Mouse (Mus musculus): ENCODE data around the gene Hist2h2ac. TPM values are rescaled to one million over a fixed set of nuclear protein-coding genes. Genes with fewer than 3 reads are reported as not detected.

The Hist2h2ac gene
- total and polyA plus RNA-seq, 2 experiments from 2014 or later: 1.9 to 471 TPM

DNA sequence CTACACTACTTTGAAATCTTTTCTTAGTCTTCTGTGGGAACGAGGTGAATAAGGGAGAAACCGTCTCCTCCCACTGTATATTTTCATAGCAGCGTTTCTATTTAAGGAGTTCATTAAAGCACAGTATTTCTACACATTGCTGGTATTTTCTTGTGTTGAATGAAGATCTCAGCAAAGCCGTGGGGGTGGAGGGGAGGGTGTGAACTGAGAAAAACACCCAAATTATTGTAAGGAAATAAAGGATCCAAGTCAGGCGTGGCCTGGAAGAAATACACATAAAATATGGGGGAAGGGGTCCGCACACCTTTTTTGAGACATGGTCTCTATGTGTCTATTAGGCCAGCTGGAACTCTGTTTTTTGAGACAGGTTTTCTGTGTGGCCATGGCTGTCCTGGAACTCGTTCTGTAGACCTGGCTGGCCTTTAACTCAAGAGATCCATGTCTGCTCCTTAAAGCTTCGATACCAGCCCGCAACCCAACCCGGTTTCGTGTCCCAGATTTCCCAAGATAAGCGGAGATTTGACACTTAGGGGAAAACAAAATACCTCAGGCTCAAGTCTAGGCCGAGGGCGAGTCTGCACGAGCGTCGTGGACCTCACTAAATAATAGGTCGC lies 49.0 kb downstream of the Hist2h2ac start:
- DNase-seq (no peak), ATAC-seq (peak; percentile 1; the same call in 1 of the 2 replicates)
- no peak for TF ChIP-seq CTCF (IDR thresholded peaks at IDR 0.05; ENCODE audit: low read depth)
- H3K27me3 ChIP-seq (ENCODE audit: insufficient read depth, low read length): no peaks in the 10 kb centered on the region
- H3K4me2 ChIP-seq (ENCODE audit: low read depth): peak overlapping the region; percentile 83
- peak overlapping the region; percentile 97 for H3K27ac ChIP-seq (ENCODE audit: low read depth, low read length)
- H3K4me1 ChIP-seq (ENCODE audit: insufficient read depth): peaks cover 8% of the 10 kb centered on the region
- H3K9ac ChIP-seq: peak overlapping the region; percentile 86
- WGBS: 13% methylated on average over 18 of the region's 18 CpGs
- no peaks in the 10 kb centered on the region for H3K9me3 ChIP-seq (ENCODE audit: low read length)
- peak overlapping the region; percentile 87 for H3K4me3 ChIP-seq (ENCODE audit: low read depth, low read length)
- H3K36me3 ChIP-seq (ENCODE audit: insufficient read depth): peaks cover 25% of the 10 kb centered on the region

DNA sequence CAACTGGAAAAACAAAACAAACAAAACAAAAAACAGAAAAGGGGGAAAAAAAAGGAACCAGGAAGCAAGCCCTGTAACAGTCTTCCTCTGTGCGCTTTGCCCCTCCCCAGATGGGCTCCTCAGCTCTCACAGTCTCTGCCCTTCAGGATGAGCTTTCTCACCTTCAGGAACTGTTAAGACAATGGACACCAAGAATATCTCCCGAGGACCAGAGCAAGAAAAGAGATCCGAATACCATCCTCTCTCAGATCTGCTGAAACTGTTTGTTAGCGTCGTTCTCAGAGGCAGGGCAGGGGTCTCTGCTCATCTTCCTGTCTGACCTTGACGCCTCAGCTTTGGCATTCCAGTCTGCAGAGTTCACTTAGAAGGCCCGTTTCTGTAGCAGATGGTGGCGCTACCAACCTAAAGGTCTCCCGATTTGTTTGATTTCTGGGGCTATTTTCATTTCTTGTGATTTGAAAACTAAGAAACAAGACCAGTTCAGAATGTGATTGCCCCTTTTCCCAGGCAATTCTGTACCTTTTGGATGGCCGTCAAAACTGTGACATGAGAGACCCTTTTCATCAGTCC lies 49.6 kb downstream of the Hist2h2ac start:
- Histone ChIP-seq H3K27ac (ENCODE audit: low read depth, low read length) (peak overlapping the region; percentile 97), H3K4me3 (ENCODE audit: low read depth, low read length) (peak overlapping the region; percentile 87), H3K9ac (peak overlapping the region; percentile 25; the same call in 1 of the 2 replicates), H3K9me3 (ENCODE audit: low read length) (no peaks in the 10 kb centered on the region), H3K4me2 (ENCODE audit: low read depth) (peak overlapping the region; percentile 83), H3K4me1 (ENCODE audit: insufficient read depth) (peaks cover 8% of the 10 kb centered on the region), H3K36me3 (ENCODE audit: insufficient read depth) (peaks cover 20% of the 10 kb centered on the region), H3K27me3 (ENCODE audit: insufficient read depth, low read length) (no peaks in the 10 kb centered on the region)
- TF ChIP-seq CTCF (IDR thresholded peaks at IDR 0.05; ENCODE audit: low read depth): no peak
- no peak for DNase-seq
- no peak for ATAC-seq
- WGBS: 69% methylated on average over 10 of the region's 10 CpGs

Small RNA genes lying within 50 kb of the gene (microRNA-seq; reads per million reads assigned to microRNA genes)
- 0 reads per million in 2 experiments for gene Gm44492
- 0 reads per million in 2 experiments for gene Gm47311
- 0 reads per million in 2 experiments for gene Gm47313

Other genes with a start within 250 kb of the Hist2h2ac start
- 93.5 and 135 TPM in 2 replicates for gene Plekho1, start 224.9 kb downstream of the Hist2h2ac start, total RNA-seq (2014; rRNA removed)
- gene Plekho1, start 224.9 kb downstream of the Hist2h2ac start, polyA plus RNA-seq (2015; fragmentation: Nextera tagmentation; extraction: Ambion mirVana): 51.8 and 60.1 TPM in 2 replicates
- 59.5 and 60.5 TPM in 2 replicates for gene Vps45, start 162.4 kb downstream of the Hist2h2ac start, total RNA-seq (2014; rRNA removed)
- 65.1 and 68.3 TPM in 2 replicates for gene Vps45, start 162.4 kb downstream of the Hist2h2ac start, polyA plus RNA-seq (2015; fragmentation: Nextera tagmentation; extraction: Ambion mirVana)
- 6.2 and 13.5 TPM in 2 replicates for gene Otud7b, start 116.4 kb downstream of the Hist2h2ac start, total RNA-seq (2014; rRNA removed)
- gene Otud7b, start 116.4 kb downstream of the Hist2h2ac start, polyA plus RNA-seq (2015; fragmentation: Nextera tagmentation; extraction: Ambion mirVana): 5.7 and 8.8 TPM in 2 replicates
- 9.5 and 14.6 TPM in 2 replicates for gene Mtmr11, start 58.9 kb downstream of the Hist2h2ac start, total RNA-seq (2014; rRNA removed)
- 7.8 and 8.4 TPM in 2 replicates for gene Mtmr11, start 58.9 kb downstream of the Hist2h2ac start, polyA plus RNA-seq (2015; fragmentation: Nextera tagmentation; extraction: Ambion mirVana)
- 41.9 and 66.5 TPM in 2 replicates for gene Sf3b4, start 48.5 kb downstream of the Hist2h2ac start, total RNA-seq (2014; rRNA removed)
- gene Sf3b4, start 48.5 kb downstream of the Hist2h2ac start, polyA plus RNA-seq (2015; fragmentation: Nextera tagmentation; extraction: Ambion mirVana): 169 and 172 TPM in 2 replicates
- 82.6 and 112 TPM in 2 replicates for gene Sv2a, start 39.7 kb downstream of the Hist2h2ac start, total RNA-seq (2014; rRNA removed)
- 106 and 124 TPM in 2 replicates for gene Sv2a, start 39.7 kb downstream of the Hist2h2ac start, polyA plus RNA-seq (2015; fragmentation: Nextera tagmentation; extraction: Ambion mirVana)
- gene Bola1, start 1.2 kb downstream of the Hist2h2ac start, total RNA-seq (2014; rRNA removed): 31.4 and 40.2 TPM in 2 replicates
- 67.7 and 75.8 TPM in 2 replicates for gene Bola1, start 1.2 kb downstream of the Hist2h2ac start, polyA plus RNA-seq (2015; fragmentation: Nextera tagmentation; extraction: Ambion mirVana)
- 166 and 395 TPM in 2 replicates for gene Hist2h2ab, start 1.0 kb downstream of the Hist2h2ac start, total RNA-seq (2014; rRNA removed)
- gene Hist2h2ab, start 1.0 kb downstream of the Hist2h2ac start, polyA plus RNA-seq (2015; fragmentation: Nextera tagmentation; extraction: Ambion mirVana): 1.2 TPM in 1 of 2 replicates, not detected in the other
- gene Hist2h2be, start 239 bp upstream of the Hist2h2ac start, total RNA-seq (2014; rRNA removed): 9.0 and 12.2 TPM in 2 replicates
- gene Hist2h2be, start 239 bp upstream of the Hist2h2ac start, polyA plus RNA-seq (2015; fragmentation: Nextera tagmentation; extraction: Ambion mirVana): 3.6 and 3.9 TPM in 2 replicates
- 52.3 and 90.8 TPM in 2 replicates for gene Hist2h3c2, start 18.2 kb upstream of the Hist2h2ac start, total RNA-seq (2014; rRNA removed)
- 0.84 and 1.3 TPM in 2 replicates for gene Hist2h3c2, start 18.2 kb upstream of the Hist2h2ac start, polyA plus RNA-seq (2015; fragmentation: Nextera tagmentation; extraction: Ambion mirVana)
- gene Hist2h2aa2, start 19.4 kb upstream of the Hist2h2ac start, total RNA-seq (2014; rRNA removed): 858 and 1,027 TPM in 2 replicates
- 32.7 and 59.8 TPM in 2 replicates for gene Hist2h2aa2, start 19.4 kb upstream of the Hist2h2ac start, polyA plus RNA-seq (2015; fragmentation: Nextera tagmentation; extraction: Ambion mirVana)
- gene Hist2h2aa1, start 24.6 kb upstream of the Hist2h2ac start, total RNA-seq (2014; rRNA removed): 906 and 1,412 TPM in 2 replicates
- gene Hist2h2aa1, start 24.6 kb upstream of the Hist2h2ac start, polyA plus RNA-seq (2015; fragmentation: Nextera tagmentation; extraction: Ambion mirVana): 14.2 and 23.3 TPM in 2 replicates
- not detected in 2 replicates for gene Hist2h3c1, start 25.8 kb upstream of the Hist2h2ac start, total RNA-seq (2014; rRNA removed)
- not detected in 2 replicates for gene Hist2h3c1, start 25.8 kb upstream of the Hist2h2ac start, polyA plus RNA-seq (2015; fragmentation: Nextera tagmentation; extraction: Ambion mirVana)
- gene Hist2h4, start 42.4 kb upstream of the Hist2h2ac start, total RNA-seq (2014; rRNA removed): 52.8 and 60.5 TPM in 2 replicates
- gene Hist2h4, start 42.4 kb upstream of the Hist2h2ac start, polyA plus RNA-seq (2015; fragmentation: Nextera tagmentation; extraction: Ambion mirVana): 3.5 and 5.1 TPM in 2 replicates
- gene Hist2h3b, start 47.8 kb upstream of the Hist2h2ac start, total RNA-seq (2014; rRNA removed): 400 and 545 TPM in 2 replicates
- gene Hist2h3b, start 47.8 kb upstream of the Hist2h2ac start, polyA plus RNA-seq (2015; fragmentation: Nextera tagmentation; extraction: Ambion mirVana): 9.4 and 9.7 TPM in 2 replicates
- 181 and 278 TPM in 2 replicates for gene Hist2h2bb, start 48.9 kb upstream of the Hist2h2ac start, total RNA-seq (2014; rRNA removed)
- 0.62 and 1.4 TPM in 2 replicates for gene Hist2h2bb, start 48.9 kb upstream of the Hist2h2ac start, polyA plus RNA-seq (2015; fragmentation: Nextera tagmentation; extraction: Ambion mirVana)
- 1.7 and 5.7 TPM in 2 replicates for gene Fcgr1, start 73.1 kb upstream of the Hist2h2ac start, total RNA-seq (2014; rRNA removed)
- gene Fcgr1, start 73.1 kb upstream of the Hist2h2ac start, polyA plus RNA-seq (2015; fragmentation: Nextera tagmentation; extraction: Ambion mirVana): 1.5 and 2.4 TPM in 2 replicates
- not detected in 2 replicates for gene BC107364, start 231.4 kb upstream of the Hist2h2ac start, total RNA-seq (2014; rRNA removed)
- gene BC107364, start 231.4 kb upstream of the Hist2h2ac start, polyA plus RNA-seq (2015; fragmentation: Nextera tagmentation; extraction: Ambion mirVana): not detected in 2 replicates

Measured in forebrain, postnatal 0 days (tissue).